18 mouse cellular contexts compared by ENCODE assay signal in the genomic region with DNA sequence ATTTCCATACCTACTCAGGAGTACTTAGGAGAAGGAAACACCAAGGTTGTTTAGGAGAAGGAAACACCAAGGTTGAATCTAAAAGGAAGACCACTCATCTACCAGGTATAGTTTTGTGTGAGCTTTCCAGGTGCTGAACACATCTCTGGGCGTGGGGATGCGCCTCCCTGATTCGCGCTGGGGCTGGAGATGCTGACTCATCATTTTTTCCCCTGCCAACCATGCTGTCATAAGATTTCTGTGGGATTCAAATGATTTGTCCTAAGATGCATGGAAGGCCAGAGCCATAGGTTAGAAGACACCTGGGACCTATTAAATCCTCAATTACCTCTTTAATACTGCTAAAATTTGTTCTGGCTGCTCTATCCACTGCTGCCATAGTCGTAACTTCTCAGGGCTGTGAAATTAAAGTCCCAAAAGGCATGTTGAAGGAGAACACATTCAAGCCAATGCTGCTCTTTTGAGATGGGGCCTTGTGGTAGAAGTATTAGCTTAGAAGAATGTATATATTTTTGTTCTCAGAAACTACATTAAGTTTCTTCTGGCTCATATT.
"Had no signal": no experiment of that assay in that cellular context is flagged by ENCODE, and none has a peak within 500 bp of the region (broad histone marks: within the 10 kb centered on the region; RNA-seq: fewer than 3 reads in every experiment).

No protein-coding gene starts in this region.

- DNase-seq: liver, postnatal 0 days; lung, adult 2 months; lung, postnatal 14 days; right cerebral cortex, postnatal 14 days; spleen, adult 18-20 months; thymus, adult 18-20 months; thymus, postnatal 14 days; thymus, postnatal 36 days had no signal

- H3K9me3 ChIP-seq: lung, embryonic 15.5 days; megakaryocyte, embryonic 14.5 days; midbrain, embryonic 13.5 days; neural tube, embryonic 13.5 days; neural tube, embryonic 15.5 days had no signal

- H3K27me3 ChIP-seq: lung, embryonic 15.5 days; megakaryocyte, embryonic 14.5 days; midbrain, embryonic 13.5 days; neural tube, embryonic 13.5 days; neural tube, embryonic 15.5 days had no signal

- ATAC-seq: liver, postnatal 0 days; lung, postnatal 0 days; midbrain, embryonic 13.5 days; midbrain, embryonic 16.5 days had no signal

- H3K9ac ChIP-seq: liver, postnatal 0 days; lung, embryonic 15.5 days; midbrain, embryonic 13.5 days; neural tube, embryonic 13.5 days; neural tube, embryonic 15.5 days had no signal

- H3K27ac ChIP-seq: lung, embryonic 15.5 days; macrophage; midbrain, embryonic 13.5 days; neural tube, embryonic 13.5 days; neural tube, embryonic 15.5 days had no signal

- H3K36me3 ChIP-seq: lung, embryonic 15.5 days; midbrain, embryonic 13.5 days; neural tube, embryonic 13.5 days; neural tube, embryonic 15.5 days had no signal

- H3K4me3 ChIP-seq: lung, embryonic 15.5 days; megakaryocyte, embryonic 14.5 days; midbrain, embryonic 13.5 days; myocyte; neural tube, embryonic 13.5 days; neural tube, embryonic 15.5 days had no signal

- H3K4me1 ChIP-seq: lung, embryonic 15.5 days; midbrain, embryonic 13.5 days; neural tube, embryonic 13.5 days; neural tube, embryonic 15.5 days had no signal

- H3K4me2 ChIP-seq: lung, embryonic 15.5 days; midbrain, embryonic 11.5 days; midbrain, embryonic 13.5 days; neural tube, embryonic 13.5 days; neural tube, embryonic 15.5 days had no signal
